Mouse (Mus musculus): ENCODE data around the gene Mllt6.
"Not testable (repeated sequence)": the region's sequence is repeated elsewhere in the genome, so short reads cannot be mapped to it uniquely, and the experiment has no call there.

The Mllt6 gene

GRCm38 (mm10) chr11:97662893-97663527 is at the start of gene Mllt6:
TSS of gene Mllt6 (plus strand) at chr11:97663414.
- peak; percentile 65 to 67 for DNase-seq (ENCODE audit: low spot score in 2 of 2)

GRCm38 (mm10) chr11:97615276-97615675 is 47.9 kb upstream of the Mllt6 start:
- no peak for DNase-seq (ENCODE audit: low spot score in 2 of 2)

DNA sequence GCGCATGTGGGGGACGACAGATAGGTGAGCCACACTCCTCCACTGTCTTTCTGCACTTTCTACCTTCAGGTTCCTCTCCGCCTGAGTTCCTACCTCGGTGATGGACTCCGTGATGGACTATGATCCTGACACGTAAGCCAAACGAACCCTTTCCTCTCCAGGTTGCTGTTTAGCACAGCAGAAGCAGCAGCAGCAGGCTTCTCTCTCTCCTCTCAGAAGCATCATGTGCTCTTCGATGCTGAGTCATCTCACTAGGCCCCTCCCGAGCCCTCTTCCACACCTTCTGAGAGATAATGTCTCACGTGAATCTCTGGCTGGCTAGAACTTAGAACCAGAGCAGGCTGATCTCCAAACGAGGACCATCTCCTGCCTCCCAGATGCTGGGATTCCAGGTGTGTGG is 44.8 kb upstream of the Mllt6 start:
- no peak for DNase-seq (ENCODE audit: low spot score in 2 of 2)

- DNase-seq (ENCODE audit: low spot score in 2 of 2) = peak; percentile 74 to 82
Measured at GRCm38 (mm10) chr11:97619391-97619795, 43.8 kb upstream of the Mllt6 start.

DNA sequence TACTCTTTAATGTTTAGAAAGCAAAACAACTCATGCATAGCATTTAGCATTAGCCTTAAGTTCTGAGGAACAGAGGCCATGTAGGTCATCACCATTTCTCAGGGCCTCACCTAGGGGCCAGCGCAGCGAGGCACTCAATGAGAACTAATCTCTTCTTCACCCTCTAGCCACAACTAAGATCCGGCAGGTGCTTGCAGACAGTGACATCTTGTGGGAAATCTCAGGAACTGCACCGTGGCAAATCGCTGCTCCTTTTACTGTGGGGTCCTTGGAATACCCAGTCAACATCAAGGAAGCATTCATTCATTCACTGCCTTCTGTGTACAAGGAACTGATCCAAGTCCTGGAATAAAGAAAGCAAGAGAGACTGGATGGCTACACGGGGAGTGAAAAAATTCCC is 40.8 kb upstream of the Mllt6 start:
- DNase-seq (ENCODE audit: low spot score in 2 of 2) = peak; percentile 73 to 81

DNA sequence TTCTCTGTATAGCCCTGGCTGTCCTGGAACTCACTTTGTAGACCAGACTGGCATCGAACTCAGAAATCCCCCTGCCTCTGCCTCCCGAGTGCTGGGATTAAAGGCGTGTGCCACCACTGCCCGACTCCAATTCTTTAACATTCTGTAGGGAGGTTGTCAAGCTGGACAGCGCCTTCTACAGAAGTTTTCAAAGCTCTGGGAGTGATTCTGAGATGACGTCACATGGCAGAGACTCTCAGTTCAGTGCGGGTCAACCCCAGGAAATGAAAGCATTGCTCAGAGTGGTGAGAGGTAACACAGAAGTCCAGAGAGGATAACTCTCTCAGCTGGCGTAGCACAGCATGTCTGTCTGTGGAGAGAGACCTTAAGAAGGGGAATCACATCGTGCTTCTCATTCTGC is 40.0 kb upstream of the Mllt6 start:
- DNase-seq (ENCODE audit: low spot score in 2 of 2) = no peak

DNA sequence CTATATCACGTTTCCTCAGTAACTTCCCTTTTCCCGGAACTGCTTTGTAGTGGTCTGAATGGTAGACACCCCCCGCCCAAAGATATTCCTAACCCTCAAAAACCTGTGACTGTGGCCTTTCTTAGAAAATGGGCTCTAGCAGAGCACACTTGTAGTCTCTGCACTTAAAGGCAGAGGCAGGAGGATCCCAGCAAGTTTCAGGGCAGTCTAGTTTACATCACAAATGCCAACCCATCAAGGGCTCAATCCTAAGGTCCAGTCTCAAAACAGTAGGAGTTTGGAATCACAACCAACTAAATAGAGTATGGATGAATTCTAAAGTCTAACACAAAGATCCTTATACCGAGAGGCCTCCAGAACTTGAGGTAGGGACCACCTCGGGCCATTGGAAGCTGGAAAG is 37.7 kb upstream of the Mllt6 start:
- no peak for DNase-seq (ENCODE audit: low spot score in 2 of 2)

DNA sequence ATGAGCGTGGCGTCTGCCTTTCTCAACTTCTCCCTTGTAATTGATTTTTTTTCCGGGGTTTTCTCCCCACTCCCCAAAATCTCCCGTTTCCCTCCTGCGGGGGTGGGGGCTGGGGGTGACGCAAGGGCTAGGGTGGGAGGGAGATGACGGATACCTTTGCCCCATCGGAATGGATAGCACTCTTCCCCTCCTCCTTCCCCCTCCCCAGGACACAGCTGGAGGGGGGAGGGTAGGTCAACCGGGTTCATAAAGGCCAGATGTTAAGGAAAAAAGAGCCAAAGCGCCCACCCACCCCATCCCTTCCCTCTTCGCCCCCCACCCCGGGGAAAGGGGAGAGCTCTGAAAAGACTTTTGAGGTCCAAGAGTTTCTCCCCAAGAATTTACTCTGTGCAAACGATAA is 36.8 kb upstream of the Mllt6 start:
- DNase-seq (ENCODE audit: low spot score in 2 of 2) = no peak

DNA sequence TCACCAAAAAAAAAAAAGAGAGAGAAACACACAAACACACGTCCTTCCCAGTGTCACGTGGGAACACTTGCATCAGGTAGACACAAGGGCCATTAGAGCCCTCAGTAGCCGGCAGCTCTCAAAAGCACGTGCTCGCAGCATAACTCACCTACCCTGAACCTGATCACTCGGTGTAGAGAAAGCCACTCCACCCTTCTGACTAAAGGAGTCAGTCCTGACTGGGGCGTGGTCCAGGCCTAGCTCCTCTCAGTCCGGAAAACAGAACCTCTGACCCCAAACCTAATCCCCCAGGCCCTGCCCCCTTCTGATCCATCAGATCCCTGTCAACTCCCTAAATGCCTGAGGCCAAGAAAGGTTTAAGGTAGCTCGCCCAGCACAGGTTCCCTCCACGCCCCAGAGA is 36.4 kb upstream of the Mllt6 start:
- DNase-seq (ENCODE audit: low spot score in 2 of 2) = no peak

DNA sequence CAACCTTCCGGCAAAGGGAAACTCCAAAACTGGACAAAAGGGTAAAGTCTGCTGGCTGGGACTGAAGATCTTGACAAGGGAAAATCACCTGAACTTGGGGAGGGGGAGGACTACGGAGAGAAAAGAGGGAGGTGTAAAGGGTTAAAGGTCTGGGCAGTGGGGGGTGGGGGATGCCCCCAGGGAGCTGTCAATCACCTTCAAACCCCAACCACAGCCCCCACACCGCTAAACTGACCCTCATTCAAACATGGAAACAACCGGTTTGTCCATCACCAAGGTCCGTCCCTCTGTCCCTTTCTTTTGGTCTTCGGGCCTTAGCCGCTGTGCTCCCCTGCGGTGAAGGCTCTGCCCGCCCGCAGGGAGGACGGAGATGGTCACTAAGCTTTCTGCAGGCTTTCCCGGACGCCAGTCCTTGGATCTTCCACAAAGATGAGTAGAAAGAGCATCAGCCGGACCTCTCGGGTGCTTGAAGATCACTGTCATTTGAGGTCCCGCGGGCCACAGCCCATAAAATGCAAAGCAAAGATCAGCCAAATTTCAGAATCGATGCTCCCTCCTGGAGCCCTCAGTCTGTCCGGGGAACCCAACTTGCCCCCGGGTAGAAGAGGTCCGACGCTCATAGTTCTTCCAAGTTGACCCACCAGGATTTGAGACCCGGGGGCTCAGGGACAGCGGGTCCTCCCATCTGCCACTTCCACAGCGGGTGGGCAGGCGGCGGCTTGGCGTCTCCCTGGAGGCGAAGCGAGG is 35.5 kb upstream of the Mllt6 start:
- DNase-seq (ENCODE audit: low spot score in 2 of 2) = no peak

DNA sequence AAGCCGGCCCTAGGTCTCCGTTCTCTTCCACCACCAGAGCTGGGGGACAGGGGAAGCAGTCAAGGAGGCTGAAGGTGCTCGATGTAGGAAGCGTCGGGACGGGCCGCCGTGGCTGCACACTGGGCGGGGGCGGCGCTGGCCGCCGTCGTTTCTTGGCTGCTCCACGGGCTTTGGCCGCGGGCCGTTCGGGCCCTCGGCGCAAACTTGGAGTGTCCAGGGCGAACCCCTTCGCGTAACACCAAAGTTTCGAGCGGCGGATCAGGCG is 35.0 kb upstream of the Mllt6 start:
- DNase-seq (ENCODE audit: low spot score in 2 of 2) = no peak

DNA sequence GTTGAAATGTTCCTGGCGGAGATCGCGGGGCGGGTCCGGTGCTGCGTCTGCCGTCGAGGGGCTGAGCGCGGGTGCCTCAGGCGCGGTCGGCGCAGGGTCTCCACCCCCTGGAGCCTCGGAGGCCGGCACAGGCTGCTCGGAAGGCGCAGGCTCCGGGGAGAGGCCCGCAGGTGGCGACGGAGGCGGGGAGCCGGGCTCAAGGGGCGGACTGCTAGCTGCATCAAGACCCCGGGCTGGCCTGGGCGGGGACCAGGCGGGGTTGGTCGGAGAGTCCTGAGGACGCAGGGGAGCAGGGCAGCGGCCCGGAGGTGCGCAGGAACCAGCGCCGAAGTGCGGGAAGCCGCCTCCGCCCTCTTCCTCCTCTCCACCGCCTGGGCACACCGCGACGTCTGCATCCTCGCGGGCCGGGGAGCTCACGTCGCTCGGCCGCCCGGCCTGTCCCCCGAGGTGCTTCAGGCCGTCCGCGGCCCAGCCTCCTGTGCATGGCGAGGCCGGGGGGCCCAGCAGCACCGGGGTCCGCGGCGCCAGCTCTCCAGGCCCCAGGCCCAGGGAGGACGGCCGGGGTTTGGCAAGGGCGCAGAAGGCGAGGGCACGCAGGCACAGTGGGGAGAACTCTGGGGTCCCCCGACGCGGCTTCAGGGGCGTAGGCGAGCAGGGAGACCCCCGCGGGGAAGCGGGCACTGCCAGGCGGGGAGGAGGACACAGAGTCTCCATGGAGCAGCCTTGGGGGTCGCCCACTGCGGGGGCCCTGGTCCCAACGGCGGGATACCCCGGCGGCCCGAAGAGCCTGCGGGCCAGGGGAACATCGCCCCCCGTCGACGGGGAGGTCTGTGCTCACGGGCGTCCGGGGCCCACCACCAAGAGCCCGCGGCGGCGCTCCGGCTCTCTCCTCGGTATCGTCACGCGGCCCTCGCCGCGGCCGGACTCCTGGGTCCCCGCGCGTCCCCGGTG is 34.4 kb upstream of the Mllt6 start:
- peak in 1 of 2 experiments; percentile 24 for DNase-seq (ENCODE audit: low spot score in 2 of 2)

GRCm38 (mm10) chr11:97629576-97629975 is 33.6 kb upstream of the Mllt6 start, which contains the start of gene Epop:
TSS of gene Epop (minus strand) at chr11:97629702.
- DNase-seq (ENCODE audit: low spot score in 2 of 2) = peak; percentile 93

GRCm38 (mm10) chr11:97631046-97631445 is 32.2 kb upstream of the Mllt6 start:
- no peak for DNase-seq (ENCODE audit: low spot score in 2 of 2)

DNA sequence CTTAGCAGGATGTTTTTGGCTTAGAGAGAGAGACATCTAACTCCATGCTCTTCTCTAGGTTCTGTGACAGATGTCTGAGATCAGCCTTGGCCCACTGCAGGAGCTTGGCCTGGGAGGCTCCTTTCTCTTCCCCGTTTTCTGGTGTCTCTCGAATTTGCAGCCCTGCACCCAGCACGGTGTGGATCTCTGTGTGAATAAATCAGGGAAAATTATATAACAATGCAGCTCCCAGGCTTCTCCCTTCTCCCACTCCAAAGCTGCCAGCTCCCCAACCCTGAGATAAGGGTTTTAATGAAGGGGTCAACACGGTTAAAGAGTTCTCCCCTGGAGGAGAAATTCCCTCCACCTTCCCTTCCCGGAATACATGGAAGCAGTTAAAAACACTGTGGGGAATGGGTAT is 31.7 kb upstream of the Mllt6 start:
- DNase-seq (ENCODE audit: low spot score in 2 of 2) = peak; percentile 56 to 66

GRCm38 (mm10) chr11:97631938-97632337 is 31.3 kb upstream of the Mllt6 start:
- peak; percentile 87 to 89 for DNase-seq (ENCODE audit: low spot score in 2 of 2)

DNA sequence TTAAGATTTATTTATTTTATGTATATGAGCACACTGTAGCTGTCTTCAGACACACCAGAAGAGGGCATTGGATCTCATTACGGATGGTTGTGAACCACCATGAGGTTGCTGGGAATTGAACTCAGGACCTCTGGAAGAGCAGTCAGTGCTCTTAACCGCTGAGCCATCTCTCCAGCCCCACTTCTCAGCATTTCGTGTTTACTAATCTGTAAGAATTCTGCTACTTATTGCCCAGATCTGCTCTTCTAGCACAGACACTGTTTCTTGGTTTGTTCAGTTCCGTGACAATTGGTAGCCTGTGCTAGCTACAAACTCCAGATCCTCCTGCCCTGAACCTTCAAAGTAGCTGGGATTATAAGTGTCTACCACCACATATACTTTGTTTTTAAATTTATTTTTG is 30.8 kb upstream of the Mllt6 start:
- not testable (repeated sequence) for DNase-seq (ENCODE audit: low spot score in 2 of 2)

DNA sequence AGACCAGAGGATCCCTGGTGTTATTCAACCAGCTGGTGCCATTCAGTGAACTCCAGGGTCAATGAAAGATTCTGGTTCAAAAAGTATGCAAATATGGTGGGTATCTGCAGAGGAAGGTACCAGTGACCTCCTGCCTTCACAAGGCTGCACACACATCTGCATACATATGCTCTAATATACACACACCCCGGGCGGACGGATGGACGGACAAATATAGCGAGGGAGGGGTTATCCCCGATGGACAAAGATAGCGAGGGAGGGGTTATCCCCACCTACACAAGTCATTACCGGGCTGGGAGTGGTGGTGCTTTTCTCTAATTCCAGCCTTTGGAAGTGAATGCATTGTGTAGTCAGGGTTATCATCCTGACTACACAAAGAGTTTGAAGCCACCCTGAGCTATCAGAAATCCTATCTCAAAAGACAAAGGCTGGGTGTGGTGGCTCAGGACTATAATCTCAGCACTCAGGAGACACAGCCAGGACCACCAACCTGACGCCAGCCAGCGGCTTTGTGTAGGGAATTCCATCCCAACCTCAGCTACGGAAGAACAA is 27.7 kb upstream of the Mllt6 start:
- DNase-seq (ENCODE audit: low spot score in 2 of 2) = no peak

DNA sequence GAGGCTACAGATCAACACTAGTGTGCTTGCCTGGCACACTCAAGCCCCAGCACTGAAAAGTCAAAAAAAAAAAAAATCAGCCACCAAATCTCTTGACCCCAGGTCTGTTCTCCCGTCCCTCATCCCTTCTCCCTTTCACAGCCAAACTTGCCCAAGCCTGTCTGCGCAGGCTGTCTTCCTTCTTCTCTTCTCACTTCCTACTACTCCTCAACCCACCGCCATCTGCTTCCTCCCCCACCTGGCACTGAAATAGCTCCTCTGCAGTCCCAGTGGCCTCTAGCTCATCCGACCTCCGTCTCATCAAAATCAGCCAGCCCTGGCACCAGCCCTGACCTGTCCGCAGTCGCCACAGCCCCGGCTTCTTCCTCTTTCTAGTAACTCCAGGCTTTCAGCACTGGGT is 21.5 kb upstream of the Mllt6 start:
- peak; percentile 77 to 86 for DNase-seq (ENCODE audit: low spot score in 2 of 2)

DNA sequence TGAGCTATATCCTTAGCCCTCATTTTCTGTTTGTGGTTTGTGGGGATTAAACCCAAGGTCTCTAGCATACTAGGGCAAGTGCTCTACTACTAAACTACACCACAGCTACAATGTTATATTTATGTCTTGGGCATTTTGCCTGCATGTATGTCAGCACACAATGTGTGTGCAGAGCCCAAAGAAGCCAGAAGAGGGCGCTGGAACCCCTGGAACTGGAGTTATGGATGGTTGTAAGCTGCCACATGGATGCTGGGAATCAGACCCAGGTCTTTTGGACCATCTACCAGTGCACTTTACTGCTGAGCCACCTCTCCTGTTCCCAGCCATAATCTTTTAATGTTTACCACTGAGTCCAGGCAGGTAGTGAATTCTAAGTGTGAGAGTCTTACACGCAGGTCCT is 20.5 kb upstream of the Mllt6 start:
- no peak for DNase-seq (ENCODE audit: low spot score in 2 of 2)

DNA sequence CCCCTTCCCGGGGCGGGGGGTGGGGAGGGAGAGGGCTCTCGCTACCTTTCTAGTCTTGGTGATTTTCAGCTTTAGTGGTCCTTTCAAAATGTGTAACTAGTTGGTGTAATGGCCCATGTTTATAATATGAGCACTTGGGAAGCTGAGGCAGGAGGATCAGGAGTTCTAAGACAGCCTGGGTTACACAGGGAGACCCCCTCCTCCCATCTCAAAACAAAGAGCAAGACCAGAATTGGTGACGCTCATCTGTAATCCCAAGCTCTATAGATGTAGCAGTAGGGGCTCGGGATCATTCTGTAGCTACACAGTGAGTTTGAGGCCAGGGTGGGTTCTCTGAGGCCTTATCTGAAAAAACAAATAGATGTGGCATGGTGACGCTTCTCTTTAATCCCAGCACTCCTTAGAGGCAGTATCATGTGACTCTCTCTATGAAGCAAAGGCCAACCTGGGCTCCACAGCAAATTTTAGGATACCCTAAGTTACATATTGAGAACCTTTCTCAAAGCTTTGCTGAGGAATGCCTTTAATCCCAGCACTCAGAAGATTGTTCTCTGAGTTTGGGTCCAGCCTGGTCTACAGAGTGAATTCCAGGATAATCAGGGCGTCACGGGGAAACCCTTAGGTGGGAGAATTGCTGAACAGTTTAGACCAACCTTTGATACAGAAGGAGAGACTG is 19.7 kb upstream of the Mllt6 start:
- no peak for DNase-seq (ENCODE audit: low spot score in 2 of 2)

- DNase-seq (ENCODE audit: low spot score in 2 of 2) = no peak
Measured at GRCm38 (mm10) chr11:97644834-97645233, 18.4 kb upstream of the Mllt6 start.
